Mouse (Mus musculus): ENCODE measurements around the gene Sparcl1. TPM values are rescaled to one million over a fixed set of nuclear protein-coding genes. Genes with fewer than 3 reads are reported as not detected.

The Sparcl1 gene
- polyA plus RNA-seq, 1 experiment from 2014 or later: 24.1 TPM

DNA sequence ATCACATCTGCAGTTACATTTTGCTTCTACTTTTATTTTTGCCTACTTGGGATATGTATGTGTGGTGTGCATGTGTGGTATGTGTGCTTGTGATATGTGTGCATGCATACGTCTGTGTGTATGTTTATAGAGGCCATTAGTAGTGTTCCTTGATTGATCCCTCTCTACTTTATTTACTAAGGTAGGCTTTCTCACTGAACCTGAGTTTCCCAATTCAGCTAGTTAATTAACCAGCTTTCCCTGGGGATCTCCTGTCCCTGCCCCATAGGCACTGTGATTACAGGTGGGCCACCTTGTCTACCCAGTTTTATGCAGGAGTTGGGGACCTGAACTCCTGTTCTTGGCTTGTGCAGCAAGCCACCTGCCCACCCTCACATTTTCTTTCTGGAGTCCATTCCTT, 76.8 kb downstream of the Sparcl1 start:
- Histone ChIP-seq H3K4me2 (ENCODE audit: low read depth, low read length, severe bottlenecking) (no peak overlapping the region), H3K9me3 (ENCODE audit: control insufficient read depth, low read length) (no peaks in the 10 kb centered on the region), H3K9ac (ENCODE audit: low read length) (no peak overlapping the region), H3K27ac (ENCODE audit: low read depth, low read length) (no peak overlapping the region), H3K4me3 (ENCODE audit: low read depth, low read length) (no peak overlapping the region), H3K4me1 (replicated peaks; ENCODE audit: control insufficient read depth, insufficient read depth, low read length) (no peaks in the 10 kb centered on the region), H3K27me3 (ENCODE audit: control insufficient read depth, insufficient read depth, low read length) (no peaks in the 10 kb centered on the region), H3K36me3 (ENCODE audit: control insufficient read depth, insufficient read depth, low read length) (no peaks in the 10 kb centered on the region)
- 93% methylated on average over 1 of the region's 1 CpGs for WGBS
- DNase-seq (ENCODE audit: low spot score) (no peak), ATAC-seq (replicated peaks; ENCODE audit: low FRiP score) (no peak)

DNA sequence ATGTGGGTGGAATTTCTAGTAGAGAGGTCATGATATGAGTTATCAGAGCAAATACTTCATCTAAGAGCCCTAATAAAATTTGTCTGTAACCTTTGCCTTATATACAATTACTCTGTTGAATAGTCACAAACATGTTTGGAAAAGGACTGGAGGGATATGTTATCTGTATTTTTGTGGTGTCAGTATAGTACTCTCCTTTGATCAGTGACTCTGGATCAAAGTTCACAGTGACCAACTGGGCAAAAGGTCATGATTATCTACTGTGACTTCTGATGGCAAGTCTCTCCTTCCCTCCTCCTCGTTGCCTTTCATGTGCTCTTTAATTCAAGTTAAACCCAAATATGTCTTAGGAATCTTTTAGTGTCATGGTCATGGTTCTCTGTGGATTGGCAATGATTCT, 77.7 kb downstream of the Sparcl1 start:
- Histone ChIP-seq H3K36me3 (ENCODE audit: control insufficient read depth, insufficient read depth, low read length) (no peaks in the 10 kb centered on the region), H3K9me3 (ENCODE audit: control insufficient read depth, low read length) (no peaks in the 10 kb centered on the region), H3K9ac (ENCODE audit: low read length) (no peak overlapping the region), H3K4me2 (ENCODE audit: low read depth, low read length, severe bottlenecking) (no peak overlapping the region), H3K4me3 (ENCODE audit: low read depth, low read length) (no peak overlapping the region), H3K27ac (ENCODE audit: low read depth, low read length) (no peak overlapping the region), H3K27me3 (ENCODE audit: control insufficient read depth, insufficient read depth, low read length) (no peaks in the 10 kb centered on the region), H3K4me1 (replicated peaks; ENCODE audit: control insufficient read depth, insufficient read depth, low read length) (no peaks in the 10 kb centered on the region)
- WGBS: 68% methylated on average over 1 of the region's 1 CpGs
- DNase-seq (ENCODE audit: low spot score) (no peak), ATAC-seq (replicated peaks; ENCODE audit: low FRiP score) (no peak)

DNA sequence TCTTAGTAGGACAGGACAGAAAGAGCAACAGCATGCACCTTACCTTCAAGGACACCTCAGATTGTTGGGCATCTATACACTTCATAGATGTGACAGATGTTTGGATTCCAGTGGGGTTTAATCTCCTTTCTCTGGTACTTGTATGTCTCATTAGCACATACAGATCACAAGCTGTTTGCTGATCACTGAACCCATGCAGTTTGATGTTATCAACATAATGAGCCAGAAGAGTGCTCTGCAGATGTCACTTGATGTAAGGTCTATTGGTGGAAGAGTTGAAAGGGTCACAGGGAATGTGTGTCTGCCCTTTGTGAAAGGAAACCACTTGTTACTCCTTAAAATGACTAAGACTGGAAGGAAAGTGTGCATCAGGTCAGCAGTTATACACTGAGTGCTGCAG, 78.5 kb downstream of the Sparcl1 start:
- ATAC-seq (replicated peaks; ENCODE audit: low FRiP score): no peak
- H3K9me3 ChIP-seq (ENCODE audit: control insufficient read depth, low read length): no peaks in the 10 kb centered on the region
- no peak for DNase-seq (ENCODE audit: low spot score)

GRCm38 (mm10) chr5:104032434-104033097, 81.0 kb downstream of the Sparcl1 start:
- Histone ChIP-seq H3K9me3 (ENCODE audit: control insufficient read depth, low read length) (no peaks in the 10 kb centered on the region), H3K36me3 (ENCODE audit: control insufficient read depth, insufficient read depth, low read length) (no peaks in the 10 kb centered on the region), H3K9ac (ENCODE audit: low read length) (no peak overlapping the region), H3K27ac (ENCODE audit: low read depth, low read length) (no peak overlapping the region), H3K4me3 (ENCODE audit: low read depth, low read length) (no peak overlapping the region), H3K4me1 (replicated peaks; ENCODE audit: control insufficient read depth, insufficient read depth, low read length) (no peaks in the 10 kb centered on the region), H3K27me3 (ENCODE audit: control insufficient read depth, insufficient read depth, low read length) (no peaks in the 10 kb centered on the region), H3K4me2 (ENCODE audit: low read depth, low read length, severe bottlenecking) (no peak overlapping the region)
- DNase-seq (ENCODE audit: low spot score) (no peak), ATAC-seq (replicated peaks; ENCODE audit: low FRiP score) (no peak)
- WGBS: 85% methylated on average over 2 of the region's 2 CpGs

More for the DNA sequence above, 78.5 kb downstream of the Sparcl1 start:
- Histone ChIP-seq H3K4me2 (ENCODE audit: low read depth, low read length, severe bottlenecking) (no peak overlapping the region), H3K9ac (ENCODE audit: low read length) (no peak overlapping the region), H3K4me3 (ENCODE audit: low read depth, low read length) (no peak overlapping the region), H3K36me3 (ENCODE audit: control insufficient read depth, insufficient read depth, low read length) (no peaks in the 10 kb centered on the region), H3K4me1 (replicated peaks; ENCODE audit: control insufficient read depth, insufficient read depth, low read length) (no peaks in the 10 kb centered on the region), H3K27me3 (ENCODE audit: control insufficient read depth, insufficient read depth, low read length) (no peaks in the 10 kb centered on the region), H3K27ac (ENCODE audit: low read depth, low read length) (no peak overlapping the region)

Small RNA genes lying within 50 kb of the gene (microRNA-seq; reads per million reads assigned to microRNA genes)
- 7.6 reads per million for gene Mir5619 (ENCODE audit: insufficient number of aligned reads)

Other genes starting within 250 kb of the Sparcl1 start
- gene Klhl8, start 202.5 kb downstream of the Sparcl1 start, polyA plus RNA-seq (2014; fragmentation: Nextera tagmentation; extraction: Ambion mirVana): 12.3 and 13.1 TPM in 2 replicates
- not detected in 2 replicates for gene Hsd17b13, start 136.3 kb downstream of the Sparcl1 start, polyA plus RNA-seq (2014; fragmentation: Nextera tagmentation; extraction: Ambion mirVana)
- gene Hsd17b11, start 91.8 kb downstream of the Sparcl1 start, polyA plus RNA-seq (2014; fragmentation: Nextera tagmentation; extraction: Ambion mirVana): 0.95 and 0.96 TPM in 2 replicates
- gene Nudt9, start 67.4 kb downstream of the Sparcl1 start, polyA plus RNA-seq (2014; fragmentation: Nextera tagmentation; extraction: Ambion mirVana): 61.3 and 65.2 TPM in 2 replicates
- gene Gm17660, start 36.1 kb downstream of the Sparcl1 start, polyA plus RNA-seq (2014; fragmentation: Nextera tagmentation; extraction: Ambion mirVana): not detected in 2 replicates
- not detected in 2 replicates for gene Dspp, start 57.0 kb upstream of the Sparcl1 start, polyA plus RNA-seq (2014; fragmentation: Nextera tagmentation; extraction: Ambion mirVana)
- gene Dmp1, start 88.9 kb upstream of the Sparcl1 start, polyA plus RNA-seq (2014; fragmentation: Nextera tagmentation; extraction: Ambion mirVana): 0.72 and 0.77 TPM in 2 replicates
- not detected in 2 replicates for gene Ibsp, start 185.4 kb upstream of the Sparcl1 start, polyA plus RNA-seq (2014; fragmentation: Nextera tagmentation; extraction: Ambion mirVana)
- not detected in 2 replicates for gene Mepe, start 211.6 kb upstream of the Sparcl1 start, polyA plus RNA-seq (2014; fragmentation: Nextera tagmentation; extraction: Ambion mirVana)